Mouse (Mus musculus): ENCODE measurements around the gene Tspan32. TPM values are rescaled to one million over a fixed set of nuclear protein-coding genes. Genes with fewer than 3 reads are reported as not detected.

The Tspan32 gene
- total and polyA plus RNA-seq, 3 experiments: 0.49 to 0.83 (median 0.62) TPM

GRCm38 (mm10) chr7:143054612-143054965, 49.7 kb downstream of the Tspan32 start:
- no peak for DNase-seq

DNA sequence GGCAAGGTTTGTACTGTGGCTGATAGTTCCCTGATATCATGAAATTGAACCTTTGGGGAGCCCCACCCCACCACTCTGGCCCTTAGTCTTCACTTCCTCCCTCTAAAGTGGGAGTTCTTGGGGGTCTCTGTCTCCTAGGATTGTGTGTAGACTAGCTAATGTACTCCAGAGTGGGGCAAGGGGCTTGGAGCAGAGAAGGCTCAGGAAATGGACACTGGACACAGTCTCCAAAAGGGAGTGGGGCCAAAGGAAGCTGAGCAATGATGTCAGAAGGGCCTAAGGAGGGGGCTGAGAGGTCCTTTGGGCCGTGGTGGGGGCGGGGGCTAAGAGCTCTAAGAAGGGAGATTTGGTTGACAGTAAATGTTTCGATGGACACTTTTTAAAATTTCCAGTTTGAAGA, 50.2 kb downstream of the Tspan32 start:
- DNase-seq: no peak

DNA sequence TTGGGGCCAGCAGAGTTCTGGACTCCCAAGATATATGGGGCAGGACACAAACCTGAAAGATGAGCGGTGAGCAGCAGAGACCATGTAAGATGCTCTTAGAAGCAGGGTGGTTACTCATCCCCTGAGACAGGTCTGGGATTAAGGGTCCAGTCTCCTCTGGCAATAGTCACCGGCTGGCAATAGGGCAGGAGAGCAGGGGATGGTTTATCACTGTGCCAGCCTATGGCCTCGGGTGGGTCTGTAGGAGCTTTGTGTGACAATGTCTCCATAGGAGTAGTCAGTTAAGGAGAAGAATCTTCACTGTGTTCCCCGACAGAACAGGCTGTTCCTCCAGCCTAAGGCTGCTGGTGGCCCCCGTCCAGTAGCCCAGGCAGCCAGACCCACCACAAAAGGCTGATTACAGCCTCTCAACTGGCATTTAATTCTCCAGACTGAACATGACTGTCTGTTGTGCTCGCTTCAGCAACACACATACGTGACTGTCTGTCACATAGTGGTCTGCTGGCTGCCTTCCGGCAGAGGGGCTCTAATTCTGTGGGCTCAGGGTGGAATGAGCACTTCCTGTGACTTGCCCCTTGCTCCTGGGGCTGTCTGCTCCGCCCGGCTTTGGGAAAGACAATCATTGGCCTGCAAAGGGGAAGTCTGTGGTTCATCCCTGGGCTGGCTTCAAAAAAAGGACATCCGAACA, 50.8 kb downstream of the Tspan32 start:
- DNase-seq: no peak

DNA sequence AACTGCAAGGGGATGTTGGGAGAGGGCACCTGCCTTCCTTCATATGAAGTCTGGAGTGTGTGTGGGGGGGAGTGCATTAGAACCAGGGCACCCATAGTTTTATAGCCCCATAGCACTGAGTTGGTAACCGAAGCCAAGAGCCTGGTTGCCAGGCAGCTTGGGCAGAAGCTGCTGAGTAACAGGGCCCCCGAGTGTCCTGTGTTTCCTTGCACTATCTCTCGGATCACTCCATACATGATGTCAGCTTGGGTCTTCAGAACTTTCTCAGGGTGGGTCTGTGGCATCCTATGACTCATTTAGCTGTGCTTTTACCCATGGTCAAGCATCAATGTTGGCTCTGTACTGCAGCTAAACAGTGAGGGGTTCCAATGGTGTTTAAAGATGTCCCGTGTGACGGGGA, 52.2 kb downstream of the Tspan32 start:
- DNase-seq: no peak

DNA sequence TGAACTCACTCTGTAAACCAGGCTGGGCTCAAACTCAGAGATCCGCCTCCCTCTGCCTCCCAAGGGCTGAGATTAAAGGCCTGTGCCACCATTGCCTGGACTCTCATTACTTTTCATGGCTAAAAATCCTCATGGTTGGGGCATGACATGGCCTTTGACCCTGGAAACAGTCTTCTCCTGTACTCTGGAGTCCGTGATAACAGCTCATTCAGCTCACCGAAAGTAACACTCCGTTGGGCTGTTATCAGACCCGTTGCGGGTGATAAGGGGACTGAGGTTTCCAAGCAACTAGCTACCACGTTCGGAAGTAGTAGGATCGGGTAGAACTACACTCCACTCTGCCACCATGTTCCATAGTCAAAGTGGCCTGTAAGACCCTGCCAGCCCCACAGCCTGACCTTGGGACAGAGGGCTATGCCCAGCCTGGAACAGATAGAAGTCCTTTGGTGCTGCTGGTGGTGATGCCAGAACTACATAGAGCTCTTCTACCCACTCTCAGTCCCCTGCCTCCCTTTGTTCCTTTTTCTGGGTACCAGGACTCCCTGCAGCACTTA, 52.9 kb downstream of the Tspan32 start:
- DNase-seq: no peak

DNA sequence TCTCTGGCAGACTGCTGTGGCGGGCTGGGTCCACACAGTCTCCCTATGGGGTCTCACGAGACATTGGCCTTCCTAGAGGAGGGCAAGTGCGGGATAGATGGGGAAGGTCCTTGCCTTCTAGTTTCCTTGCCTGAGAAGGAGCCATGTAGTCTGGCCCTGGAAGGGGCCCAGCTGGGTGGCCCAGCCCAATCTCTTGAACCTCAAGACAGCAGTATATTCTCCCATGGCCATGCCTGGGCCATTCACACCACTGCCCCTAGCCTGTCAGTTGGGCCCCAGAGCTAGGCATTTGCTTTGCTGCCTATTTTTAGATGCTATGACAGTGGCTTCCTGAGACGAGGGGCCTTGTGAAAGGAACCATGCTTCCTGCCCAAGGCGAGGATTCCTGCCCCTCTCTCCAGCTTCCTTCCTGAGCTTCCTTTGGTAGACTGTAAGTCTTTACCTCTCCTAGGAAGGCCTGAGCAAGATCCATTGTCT, 53.4 kb downstream of the Tspan32 start:
- no peak for DNase-seq

- DNase-seq: no peak
Observed at GRCm38 (mm10) chr7:143059202-143059870, 54.5 kb downstream of the Tspan32 start.

DNA sequence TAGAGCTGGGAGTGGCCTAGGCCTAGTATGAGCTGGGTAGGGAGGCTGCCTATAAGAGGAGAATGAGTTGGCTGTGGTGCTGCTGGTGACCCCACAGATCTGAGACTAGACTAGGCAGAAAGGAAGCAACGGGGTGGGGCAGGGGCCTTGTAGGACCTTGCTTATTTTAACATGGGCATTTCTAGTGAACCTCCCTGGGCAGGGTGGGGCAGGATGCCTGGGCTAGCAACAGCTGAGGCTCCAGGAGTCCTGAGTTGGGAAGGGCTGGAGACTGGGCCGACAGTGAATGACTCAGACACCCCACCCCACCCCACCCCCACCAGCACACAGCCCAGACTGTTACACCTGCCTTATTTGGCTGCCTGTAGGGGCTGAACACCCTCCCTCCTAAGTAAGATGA, 57.9 kb downstream of the Tspan32 start:
- DNase-seq: no peak

DNA sequence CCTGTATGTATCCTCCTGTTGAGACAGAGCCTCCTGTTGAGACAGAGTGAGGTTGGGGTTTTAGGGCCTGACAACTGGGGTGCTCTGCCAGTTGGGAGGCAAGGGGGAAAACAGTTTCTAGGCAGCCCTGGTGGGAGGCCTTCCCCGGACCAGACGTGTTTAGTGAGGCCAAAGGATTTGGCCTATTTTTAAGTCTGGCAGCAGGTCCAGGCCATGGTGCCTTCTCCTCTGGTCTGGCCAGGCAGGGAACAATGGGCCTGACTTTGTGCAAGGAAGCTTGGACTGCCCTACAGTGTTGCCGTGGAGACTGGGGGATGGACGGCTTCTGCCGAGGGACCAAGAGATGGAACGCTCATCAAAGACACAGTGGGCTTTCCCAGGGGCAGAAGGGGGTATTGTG, 59.4 kb downstream of the Tspan32 start:
- DNase-seq: no peak

- no peak for DNase-seq
Observed at GRCm38 (mm10) chr7:143065692-143066091, 60.8 kb downstream of the Tspan32 start.

- no peak for DNase-seq
Observed at GRCm38 (mm10) chr7:143067469-143067868, 62.6 kb downstream of the Tspan32 start.

DNA sequence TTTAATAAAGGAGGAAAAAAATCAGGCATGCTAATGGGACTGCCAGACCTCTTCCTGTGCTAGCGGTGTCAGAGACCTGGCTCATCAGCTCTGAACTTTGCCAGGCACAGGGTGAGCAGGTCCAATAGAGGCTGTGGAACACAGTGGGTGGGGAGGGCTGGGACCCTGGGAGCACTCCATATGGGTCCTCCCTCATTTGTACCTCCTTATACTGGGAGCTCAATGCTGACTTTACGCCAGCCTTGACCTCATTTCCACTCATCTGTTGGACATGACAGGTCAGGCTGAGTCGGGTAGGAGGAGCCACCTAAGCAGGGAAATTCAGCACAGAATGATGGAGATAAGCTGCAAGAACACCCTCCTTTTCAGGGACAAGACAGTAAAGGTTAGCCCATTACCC, 63.1 kb downstream of the Tspan32 start:
- peak; percentile 51 for DNase-seq

DNA sequence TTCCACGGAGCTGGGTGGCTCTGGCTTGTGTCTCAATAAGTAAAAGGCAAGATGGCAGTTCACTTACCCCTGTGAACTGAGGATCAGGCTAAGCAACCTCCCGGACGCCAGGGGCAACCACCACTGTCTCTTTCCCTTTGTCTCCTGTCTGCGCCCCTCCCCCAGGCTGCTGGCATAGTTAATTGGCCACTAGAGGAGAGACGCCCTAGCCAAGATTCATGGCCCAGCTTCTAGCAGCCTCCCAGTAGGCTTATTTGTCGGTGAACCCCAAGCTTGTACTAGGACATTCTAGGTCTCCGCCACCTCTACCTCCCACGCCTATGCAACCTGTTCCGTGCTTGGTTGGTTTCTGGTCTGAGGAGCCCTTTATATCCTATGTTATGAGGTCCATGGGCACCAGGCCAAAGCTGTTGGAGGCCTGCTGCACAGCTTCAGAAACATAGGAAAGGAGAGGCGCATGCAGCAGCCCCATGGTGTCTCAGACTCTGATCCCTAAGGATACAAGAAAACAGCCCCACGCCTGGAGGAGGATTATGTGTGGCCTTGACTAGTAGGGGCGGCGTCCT, 63.6 kb downstream of the Tspan32 start:
- DNase-seq: peak; percentile 56

DNA sequence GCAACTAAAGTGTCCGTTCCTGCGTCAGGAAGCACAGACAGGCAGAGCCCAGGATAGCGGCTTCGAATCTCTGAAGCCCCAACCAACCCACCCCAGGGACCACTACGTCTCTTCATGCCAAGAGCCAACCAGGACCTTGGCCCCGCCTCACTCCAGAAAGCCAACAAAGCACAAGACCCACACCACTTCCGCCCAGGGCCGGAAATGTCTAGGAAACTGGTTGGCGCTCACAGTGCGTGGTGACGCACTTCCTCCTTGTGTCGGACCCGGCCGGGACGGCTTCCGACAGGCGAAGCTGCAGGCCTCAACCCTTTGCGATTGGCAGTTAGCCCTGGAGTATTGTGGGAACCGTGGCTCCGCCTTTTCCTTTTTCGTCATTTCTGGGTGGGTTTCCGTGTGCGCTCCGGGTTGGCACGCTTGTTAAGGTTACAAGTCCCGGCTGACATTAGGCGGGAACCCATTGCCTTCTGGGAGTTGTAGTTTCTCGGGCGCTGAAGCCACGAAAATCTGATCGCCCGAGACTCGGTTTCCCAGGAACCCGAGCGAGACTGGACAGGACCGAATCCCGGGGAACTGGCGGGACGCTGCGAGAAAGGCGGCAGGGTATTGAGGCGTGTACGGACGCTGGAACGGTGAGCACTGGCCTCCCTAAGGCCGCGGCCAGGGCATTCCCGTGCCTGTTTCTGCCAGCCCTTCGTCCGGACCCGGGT, 64.2 kb downstream of the Tspan32 start, which contains the start of gene Tssc4:
Gene Tssc4, plus strand, starts transcription at position 368 of the 710 bp plus-strand sequence.
- DNase-seq: peak; percentile 98

Other genes with a start within 250 kb of the Tspan32 start
- gene Th, start 73.9 kb upstream of the Tspan32 start, total RNA-seq (2021): 1,000 to 10,000 TPM in 1 of 2 experiments, 100 to 1,000 TPM in 1; 531 to 1,365 TPM
- 447 and 488 TPM in 2 replicates for gene Th, start 73.9 kb upstream of the Tspan32 start, polyA plus RNA-seq (2012; rRNA removed)
- under 1 TPM; 0.17 to 0.35 TPM for gene Ascl2, start 35.8 kb upstream of the Tspan32 start, total RNA-seq (2021)
- gene Ascl2, start 35.8 kb upstream of the Tspan32 start, polyA plus RNA-seq (2012; rRNA removed): 1.9 and 3.8 TPM in 2 replicates
- 100 to 1,000 TPM; 693 to 716 TPM for gene Cd81, start 47.7 kb downstream of the Tspan32 start, total RNA-seq (2021)
- 3,024 and 3,201 TPM in 2 replicates for gene Cd81, start 47.7 kb downstream of the Tspan32 start, polyA plus RNA-seq (2012; rRNA removed)
- gene Tssc4, start 64.2 kb downstream of the Tspan32 start, total RNA-seq (2021): 10 to 100 TPM; 23.3 to 30.9 TPM
- gene Tssc4, start 64.2 kb downstream of the Tspan32 start, polyA plus RNA-seq (2012; rRNA removed): 120 and 142 TPM in 2 replicates
- gene Trpm5, start 89.6 kb downstream of the Tspan32 start, total RNA-seq (2021): under 1 TPM; 0.23 to 0.24 TPM
- gene Trpm5, start 89.6 kb downstream of the Tspan32 start, polyA plus RNA-seq (2012; rRNA removed): 0.40 and 0.48 TPM in 2 replicates
- 1 to 10 TPM; 1.9 to 4.1 TPM for gene Kcnq1, start 101.3 kb downstream of the Tspan32 start, total RNA-seq (2021)
- 14.2 and 17.2 TPM in 2 replicates for gene Kcnq1, start 101.3 kb downstream of the Tspan32 start, polyA plus RNA-seq (2012; rRNA removed)